In genomic region chr9:22047329-22047728, GRCm38 (mm10) we compare ENCODE assay signal across 18 mouse cellular contexts. TPM values are rescaled to one million over a fixed set of nuclear protein-coding genes. Genes with fewer than 3 reads are reported as not detected.
DNase-seq lines count a peak whose midpoint lies in the region; ATAC-seq lines count a peak whose summit lies in the region.
"Had no signal": no experiment of that assay in that cellular context is flagged by ENCODE, and none has a peak within 500 bp of the region (broad histone marks: within the 10 kb centered on the region; RNA-seq: fewer than 3 reads in every experiment).

No protein-coding gene starts in this region.

- H3K4me1 ChIP-seq in forebrain, embryonic 13.5 days: peaks cover 45% of the 10 kb centered on the region
- H3K4me1 ChIP-seq in forebrain, embryonic 11.5 days (replicated peaks; ENCODE audit: control insufficient read depth, insufficient read depth, low read length): peaks cover 7% of the 10 kb centered on the region; the same call in 1 of the 2 replicates
- H3K4me1 ChIP-seq in hindbrain, embryonic 15.5 days (replicated peaks): peaks cover 47% of the 10 kb centered on the region
- H3K4me1 ChIP-seq in neural tube, embryonic 13.5 days (replicated peaks): peaks cover 62% of the 10 kb centered on the region

- H3K27me3 ChIP-seq in forebrain, embryonic 13.5 days: no peaks in the 10 kb centered on the region
- peaks cover 9% of the 10 kb centered on the region; the same call in 1 of the 2 replicates for H3K27me3 ChIP-seq in forebrain, embryonic 11.5 days (ENCODE audit: control insufficient read depth, insufficient read depth, low read length)
- no peaks in the 10 kb centered on the region for H3K27me3 ChIP-seq in hindbrain, embryonic 15.5 days
- no peaks in the 10 kb centered on the region for H3K27me3 ChIP-seq in neural tube, embryonic 13.5 days

- H3K36me3 ChIP-seq in forebrain, embryonic 13.5 days (ENCODE audit: poor library complexity, severe bottlenecking): peaks cover 11% of the 10 kb centered on the region; the same call in 1 of the 2 replicates
- H3K36me3 ChIP-seq in forebrain, embryonic 11.5 days (ENCODE audit: control insufficient read depth, insufficient read depth, low read length): no peaks in the 10 kb centered on the region
- no peaks in the 10 kb centered on the region for H3K36me3 ChIP-seq in hindbrain, embryonic 15.5 days
- 0 out of 2 replicates have a peak, but pooled peaks cover 5% of the 10 kb centered on the region for H3K36me3 ChIP-seq in neural tube, embryonic 13.5 days
- H3K36me3 ChIP-seq: limb, embryonic 12.5 days; liver, embryonic 15.5 days had no signal

- no peaks in the 10 kb centered on the region for H3K9me3 ChIP-seq in forebrain, embryonic 13.5 days (replicated peaks)
- H3K9me3 ChIP-seq in forebrain, embryonic 11.5 days (ENCODE audit: control insufficient read depth, low read length): no peaks in the 10 kb centered on the region
- H3K9me3 ChIP-seq in hindbrain, embryonic 15.5 days: no peaks in the 10 kb centered on the region
- no peaks in the 10 kb centered on the region for H3K9me3 ChIP-seq in neural tube, embryonic 13.5 days
- H3K9me3 ChIP-seq: limb, embryonic 12.5 days had no signal

- DNase-seq in forebrain, embryonic 11.5 days (ENCODE audit: low spot score): no peak
- peak; percentile 53 to 65 for DNase-seq in cerebellum, postnatal 25 days
- DNase-seq in retina, postnatal 1 day: no peak
- DNase-seq in layer of hippocampus, adult 9-11 months: no peak
- DNase-seq in thymus, adult 18-20 months: no peak
- DNase-seq: heart, adult 11 months; kidney, postnatal 14 days had no signal

- 62% methylated on average over 9 of the region's 9 CpGs for WGBS in forebrain, embryonic 13.5 days
- 68% methylated on average over 9 of the region's 9 CpGs for WGBS in forebrain, embryonic 11.5 days
- 60% methylated on average over 9 of the region's 9 CpGs for WGBS in hindbrain, embryonic 15.5 days
- WGBS in neural tube, embryonic 13.5 days: 58% methylated on average over 9 of the region's 9 CpGs

- peak overlapping the region; percentile 30 for H3K4me2 ChIP-seq in forebrain, embryonic 13.5 days
- no peak overlapping the region for H3K4me2 ChIP-seq in forebrain, embryonic 11.5 days (ENCODE audit: low read depth, low read length, severe bottlenecking)
- peak overlapping the region; percentile 76 for H3K4me2 ChIP-seq in hindbrain, embryonic 15.5 days
- peak overlapping the region; percentile 87 for H3K4me2 ChIP-seq in neural tube, embryonic 13.5 days
- H3K4me2 ChIP-seq: limb, embryonic 12.5 days; liver, embryonic 15.5 days had no signal

- 0 out of 2 replicates have a peak overlapping the region, but pooled peaks have one; percentile 26 for H3K9ac ChIP-seq in forebrain, embryonic 13.5 days
- H3K9ac ChIP-seq in forebrain, embryonic 11.5 days (ENCODE audit: low read length): no peak overlapping the region; the same call in 1 of the 2 replicates
- no peak overlapping the region for H3K9ac ChIP-seq in hindbrain, embryonic 15.5 days
- peak overlapping the region; percentile 99 for H3K9ac ChIP-seq in neural tube, embryonic 13.5 days
- H3K9ac ChIP-seq: limb, embryonic 12.5 days; liver, embryonic 15.5 days had no signal

- ATAC-seq in forebrain, embryonic 13.5 days: no peak
- no peak for ATAC-seq in forebrain, embryonic 11.5 days (replicated peaks; ENCODE audit: low FRiP score)
- no peak for ATAC-seq in hindbrain, embryonic 15.5 days (ENCODE audit: low FRiP score, low read depth)
- ATAC-seq in neural tube, embryonic 13.5 days (ENCODE audit: low read depth): no peak
- ATAC-seq: activated CD4-positive, CD25-positive, alpha-beta regulatory T cell, adult 4 months; intestine, embryonic 16.5 days had no signal

- H3K27ac ChIP-seq in forebrain, embryonic 13.5 days: no peak overlapping the region
- H3K27ac ChIP-seq in forebrain, embryonic 11.5 days (ENCODE audit: low read depth, low read length): no peak overlapping the region
- H3K27ac ChIP-seq in hindbrain, embryonic 15.5 days (replicated peaks): no peak overlapping the region
- H3K27ac ChIP-seq in neural tube, embryonic 13.5 days (replicated peaks): 0 out of 2 replicates have a peak overlapping the region, but pooled peaks have one; percentile 13
- H3K27ac ChIP-seq: limb, embryonic 12.5 days; liver, embryonic 15.5 days had no signal

- no peak overlapping the region for H3K4me3 ChIP-seq in forebrain, embryonic 13.5 days
- H3K4me3 ChIP-seq in forebrain, embryonic 11.5 days (ENCODE audit: low read depth, low read length): no peak overlapping the region
- no peak overlapping the region for H3K4me3 ChIP-seq in hindbrain, embryonic 15.5 days
- H3K4me3 ChIP-seq in neural tube, embryonic 13.5 days: no peak overlapping the region
- H3K4me3 ChIP-seq: limb, embryonic 12.5 days; liver, embryonic 15.5 days had no signal

RNA-seq across cellular contexts. Expression of gene Elavl3, which starts 4.5 kb away (rescaled TPM):
- 63.7 and 66.4 TPM in 2 replicates for polyA plus RNA-seq in forebrain, embryonic 13.5 days (2015; fragmentation: Nextera tagmentation; extraction: Ambion mirVana)
- 53.5 and 60.0 TPM in 2 replicates for polyA plus RNA-seq in forebrain, embryonic 11.5 days (2014; fragmentation: Nextera tagmentation; extraction: Ambion mirVana)
- 97.4 and 104 TPM in 2 replicates for polyA plus RNA-seq in hindbrain, embryonic 15.5 days (2015; fragmentation: Nextera tagmentation; extraction: Ambion mirVana)
- polyA plus RNA-seq in neural tube, embryonic 13.5 days (2015; fragmentation: Nextera tagmentation; extraction: Ambion mirVana): 82.7 and 86.9 TPM in 2 replicates
- polyA plus RNA-seq: activated CD4-positive, CD25-positive, alpha-beta regulatory T cell, adult 4 months had no signal

RNA-seq across cellular contexts. Expression of gene Gm49318, which starts 23.7 kb away (rescaled TPM):
- polyA plus RNA-seq in forebrain, embryonic 13.5 days (2015; fragmentation: Nextera tagmentation; extraction: Ambion mirVana): not detected in 2 replicates
- polyA plus RNA-seq in forebrain, embryonic 11.5 days (2014; fragmentation: Nextera tagmentation; extraction: Ambion mirVana): not detected in 2 replicates
- polyA plus RNA-seq in hindbrain, embryonic 15.5 days (2015; fragmentation: Nextera tagmentation; extraction: Ambion mirVana): not detected in 2 replicates
- polyA plus RNA-seq in neural tube, embryonic 13.5 days (2015; fragmentation: Nextera tagmentation; extraction: Ambion mirVana): not detected in 2 replicates
- polyA plus RNA-seq: activated CD4-positive, CD25-positive, alpha-beta regulatory T cell, adult 4 months; brain, embryonic 14.5 days; heart, embryonic 16.5 days; intestine, embryonic 16.5 days; limb, embryonic 12.5 days; liver, embryonic 15.5 days; small intestine, adult 2 months; stomach, embryonic 14.5 days had no signal

RNA-seq across cellular contexts. Expression of gene Zfp653, which starts 23.8 kb away (rescaled TPM):
- polyA plus RNA-seq in forebrain, embryonic 13.5 days (2015; fragmentation: Nextera tagmentation; extraction: Ambion mirVana): 17.1 and 18.9 TPM in 2 replicates
- polyA plus RNA-seq in forebrain, embryonic 11.5 days (2014; fragmentation: Nextera tagmentation; extraction: Ambion mirVana): 10.9 and 11.8 TPM in 2 replicates
- 17.3 and 19.6 TPM in 2 replicates for polyA plus RNA-seq in hindbrain, embryonic 15.5 days (2015; fragmentation: Nextera tagmentation; extraction: Ambion mirVana)
- 16.5 and 16.6 TPM in 2 replicates for polyA plus RNA-seq in neural tube, embryonic 13.5 days (2015; fragmentation: Nextera tagmentation; extraction: Ambion mirVana)

RNA-seq across cellular contexts. Expression of gene Ecsit, which starts 37.9 kb away (rescaled TPM):
- polyA plus RNA-seq in forebrain, embryonic 13.5 days (2015; fragmentation: Nextera tagmentation; extraction: Ambion mirVana): 47.7 and 51.5 TPM in 2 replicates
- 34.6 and 39.6 TPM in 2 replicates for polyA plus RNA-seq in forebrain, embryonic 11.5 days (2014; fragmentation: Nextera tagmentation; extraction: Ambion mirVana)
- polyA plus RNA-seq in hindbrain, embryonic 15.5 days (2015; fragmentation: Nextera tagmentation; extraction: Ambion mirVana): 56.0 and 63.5 TPM in 2 replicates
- polyA plus RNA-seq in neural tube, embryonic 13.5 days (2015; fragmentation: Nextera tagmentation; extraction: Ambion mirVana): 47.9 and 57.8 TPM in 2 replicates

RNA-seq across cellular contexts. Expression of gene Prkcsh, which starts 44.7 kb away (rescaled TPM):
- polyA plus RNA-seq in forebrain, embryonic 13.5 days (2015; fragmentation: Nextera tagmentation; extraction: Ambion mirVana): 84.2 and 89.6 TPM in 2 replicates
- polyA plus RNA-seq in forebrain, embryonic 11.5 days (2014; fragmentation: Nextera tagmentation; extraction: Ambion mirVana): 86.9 and 94.3 TPM in 2 replicates
- 94.9 and 100 TPM in 2 replicates for polyA plus RNA-seq in hindbrain, embryonic 15.5 days (2015; fragmentation: Nextera tagmentation; extraction: Ambion mirVana)
- polyA plus RNA-seq in neural tube, embryonic 13.5 days (2015; fragmentation: Nextera tagmentation; extraction: Ambion mirVana): 101 and 108 TPM in 2 replicates

Comparison
In these comparisons a context has a peak if more than half of its experiments do, and no peak if none do; other contexts are left out.
1. H3K9ac ChIP-seq: peak in forebrain, embryonic 13.5 days (single experiment) and neural tube, embryonic 13.5 days (single experiment); none in forebrain, embryonic 11.5 days (single experiment) and hindbrain, embryonic 15.5 days (single experiment).
2. DNase-seq: peak in cerebellum, postnatal 25 days (2 of 2); none in forebrain, embryonic 11.5 days (single experiment), retina, postnatal 1 day (single experiment), layer of hippocampus, adult 9-11 months (single experiment) and thymus, adult 18-20 months (0 of 2).